Mouse (Mus musculus): ENCODE results near the gene Tns4. TPM values are rescaled to one million over a fixed set of nuclear protein-coding genes. Genes with fewer than 3 reads are reported as not detected.

Gene Tns4
- polyA plus RNA-seq, 1 experiment from 2014 or later: 1.0 TPM

DNA sequence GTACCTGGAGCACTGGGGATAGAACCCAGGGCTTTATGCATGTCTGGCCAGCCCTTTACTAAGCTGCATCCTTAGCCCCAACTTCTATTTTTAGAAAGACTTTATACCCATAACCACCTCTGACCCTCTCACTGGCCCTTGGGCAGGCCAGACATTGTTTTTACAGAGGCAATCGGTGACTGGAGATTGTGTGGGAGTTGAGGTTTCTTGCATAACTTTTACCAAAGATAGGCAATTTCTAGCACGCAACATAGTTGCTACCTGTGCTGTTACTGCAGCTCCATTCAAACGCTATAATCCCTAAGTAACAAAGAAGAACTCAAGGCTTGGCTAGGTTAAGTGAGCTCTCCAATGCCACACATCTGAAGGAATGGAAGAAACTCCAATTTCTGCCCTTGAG is 7.5 kb downstream of the Tns4 start:
- peak overlapping the region; percentile 77 for H3K27ac ChIP-seq (replicated peaks)
- WGBS: 63% methylated on average over 3 of the region's 3 CpGs
- H3K4me1 ChIP-seq: peaks cover 72% of the 10 kb centered on the region

DNA sequence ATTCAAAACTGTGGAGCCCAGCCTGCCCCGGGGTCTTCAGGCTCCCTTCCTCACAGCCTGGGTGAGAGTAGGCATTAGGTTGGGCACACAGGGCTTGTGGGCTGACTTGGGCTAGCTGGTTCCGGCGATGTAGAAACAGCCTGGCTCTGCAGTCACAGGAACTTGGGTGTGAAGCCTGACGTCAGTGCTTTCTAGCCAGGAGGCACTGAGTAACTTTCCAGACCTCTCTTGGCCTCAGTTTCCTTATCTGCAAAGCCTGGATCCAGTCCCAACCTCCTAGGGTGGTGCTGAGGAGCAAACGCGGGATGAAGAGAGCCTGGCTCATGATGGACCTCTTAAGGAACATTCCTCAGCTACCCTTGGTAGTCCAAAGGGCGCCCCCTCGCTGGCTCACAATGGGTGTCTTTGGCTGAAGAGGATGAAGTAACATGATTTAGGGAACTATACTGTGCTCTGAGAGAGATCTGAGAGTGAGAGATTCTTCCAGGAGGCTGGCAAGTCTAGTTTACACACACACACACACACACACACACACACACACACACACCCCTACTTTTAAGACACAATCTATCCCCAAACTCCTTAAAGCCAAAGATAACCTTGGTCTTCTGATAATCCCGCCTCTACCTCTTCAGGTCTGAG is 8.1 kb downstream of the Tns4 start:
- H3K9me3 ChIP-seq: no peaks in the 10 kb centered on the region
- no peaks in the 10 kb centered on the region for H3K27me3 ChIP-seq (replicated peaks; ENCODE audit: low read depth, poor library complexity, severe bottlenecking)
- H3K27ac ChIP-seq (replicated peaks): peak overlapping the region; percentile 77
- no peaks in the 10 kb centered on the region for H3K36me3 ChIP-seq (replicated peaks)
- DNase-seq (ENCODE audit: low spot score): no peak
- no peak overlapping the region for H3K4me3 ChIP-seq
- peaks cover 72% of the 10 kb centered on the region for H3K4me1 ChIP-seq
- 86% methylated on average over 9 of the region's 9 CpGs for WGBS

More for the DNA sequence above, 7.5 kb downstream of the Tns4 start:
- H3K27me3 ChIP-seq (replicated peaks; ENCODE audit: low read depth, poor library complexity, severe bottlenecking): no peaks in the 10 kb centered on the region
- no peak overlapping the region for H3K4me3 ChIP-seq
- DNase-seq (ENCODE audit: low spot score): no peak
- H3K36me3 ChIP-seq (replicated peaks): no peaks in the 10 kb centered on the region
- no peaks in the 10 kb centered on the region for H3K9me3 ChIP-seq

GRCm38 (mm10) chr11:99077869-99078268 is 11.2 kb downstream of the Tns4 start:
- WGBS: 77% methylated on average over 8 of the region's 8 CpGs
- peaks cover 85% of the 10 kb centered on the region for H3K4me1 ChIP-seq

GRCm38 (mm10) chr11:99076744-99077319 is 12.3 kb downstream of the Tns4 start:
- no peak overlapping the region; the same call in 1 of the 2 replicates for H3K27ac ChIP-seq (replicated peaks)
- no peaks in the 10 kb centered on the region for H3K36me3 ChIP-seq (replicated peaks)
- no peaks in the 10 kb centered on the region for H3K27me3 ChIP-seq (replicated peaks; ENCODE audit: low read depth, poor library complexity, severe bottlenecking)
- no peak for DNase-seq (ENCODE audit: low spot score)
- no peaks in the 10 kb centered on the region for H3K9me3 ChIP-seq
- WGBS: 76% methylated on average over 5 of the region's 5 CpGs
- peaks cover 86% of the 10 kb centered on the region for H3K4me1 ChIP-seq
- H3K4me3 ChIP-seq: no peak overlapping the region

More at GRCm38 (mm10) chr11:99077869-99078268, 11.2 kb downstream of the Tns4 start:
- Histone ChIP-seq H3K27me3 (replicated peaks; ENCODE audit: low read depth, poor library complexity, severe bottlenecking) (no peaks in the 10 kb centered on the region), H3K36me3 (replicated peaks) (no peaks in the 10 kb centered on the region), H3K4me3 (no peak overlapping the region), H3K9me3 (no peaks in the 10 kb centered on the region), H3K27ac (replicated peaks) (peak overlapping the region; percentile 73; the same call in 1 of the 2 replicates)
- no peak for DNase-seq (ENCODE audit: low spot score)

DNA sequence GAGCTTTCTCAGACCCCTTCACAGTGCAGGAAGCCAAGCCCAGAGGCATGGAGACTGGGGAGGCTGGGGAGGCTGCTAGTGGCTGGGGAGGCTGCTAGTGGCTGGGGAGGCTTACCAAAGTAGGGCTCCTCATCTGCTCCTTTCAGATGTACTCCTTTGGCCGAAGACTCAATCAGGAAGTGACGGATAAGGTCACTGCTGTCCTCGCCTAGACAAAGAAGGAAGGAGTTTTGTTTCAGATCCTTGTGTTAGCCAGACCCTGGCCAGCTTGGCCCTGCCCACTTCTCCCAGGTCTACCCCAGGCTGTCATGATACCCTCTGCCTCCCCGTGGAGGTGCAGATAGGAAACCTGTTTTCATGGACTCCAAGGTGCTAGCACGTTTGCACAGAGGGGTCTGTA is 15.3 kb downstream of the Tns4 start:
- 61% methylated on average over 5 of the region's 5 CpGs for WGBS
- H3K4me3 ChIP-seq: no peak overlapping the region
- H3K36me3 ChIP-seq (replicated peaks): no peaks in the 10 kb centered on the region
- no peak for DNase-seq (ENCODE audit: low spot score)
- H3K4me1 ChIP-seq: peaks cover 85% of the 10 kb centered on the region
- H3K27me3 ChIP-seq (replicated peaks; ENCODE audit: low read depth, poor library complexity, severe bottlenecking): no peaks in the 10 kb centered on the region
- H3K27ac ChIP-seq (replicated peaks): peak overlapping the region; percentile 91
- H3K9me3 ChIP-seq: no peaks in the 10 kb centered on the region

DNA sequence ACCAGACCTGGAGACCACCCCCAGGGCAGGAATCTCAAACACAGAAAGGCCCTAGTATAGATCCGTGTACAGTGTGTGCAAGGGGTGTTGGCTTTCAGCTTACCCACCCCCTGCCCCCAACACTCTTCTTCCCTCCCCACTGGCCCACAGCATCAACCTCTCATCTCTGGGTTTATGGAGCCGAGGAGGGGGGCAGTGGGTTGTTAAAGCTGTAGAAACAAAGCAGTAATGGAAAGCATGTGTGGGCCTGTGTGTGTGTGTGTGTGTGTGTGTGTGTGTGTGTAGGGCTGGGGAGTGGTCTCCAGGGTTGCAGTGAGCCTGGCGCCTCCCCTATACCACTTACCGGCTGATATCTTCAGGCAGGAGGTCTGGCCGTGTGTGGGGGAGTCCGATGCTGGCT is 17.2 kb downstream of the Tns4 start:
- peaks cover 78% of the 10 kb centered on the region for H3K4me1 ChIP-seq
- no peaks in the 10 kb centered on the region for H3K27me3 ChIP-seq (replicated peaks; ENCODE audit: low read depth, poor library complexity, severe bottlenecking)
- H3K27ac ChIP-seq (replicated peaks): peak overlapping the region; percentile 91
- no peaks in the 10 kb centered on the region for H3K9me3 ChIP-seq
- no peaks in the 10 kb centered on the region for H3K36me3 ChIP-seq (replicated peaks)
- peak overlapping the region; percentile 25; the same call in 1 of the 2 replicates for H3K4me3 ChIP-seq
- 12% methylated on average over 6 of the region's 6 CpGs for WGBS
- DNase-seq (ENCODE audit: low spot score): peak; percentile 92

DNA sequence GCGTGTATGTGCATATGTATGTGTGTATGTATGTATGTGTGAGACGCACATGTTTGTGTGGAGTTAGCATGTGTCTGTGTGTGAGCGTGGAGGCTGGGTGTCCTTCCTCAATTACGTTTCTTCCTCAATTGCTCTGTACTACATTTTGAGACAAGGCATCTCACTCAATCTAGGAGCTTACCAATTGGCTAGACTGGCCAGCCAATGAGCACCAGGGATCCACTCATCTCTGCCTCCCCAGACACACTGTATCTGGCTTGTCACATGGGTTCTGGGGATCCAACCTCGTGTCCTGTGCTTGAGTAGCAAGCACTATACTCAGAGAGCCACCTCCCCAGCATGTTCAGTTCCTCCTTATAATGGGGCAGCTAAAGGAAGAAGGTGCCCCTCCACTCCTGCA is 20.7 kb downstream of the Tns4 start:
- no peak overlapping the region for H3K4me3 ChIP-seq
- no peaks in the 10 kb centered on the region for H3K36me3 ChIP-seq (replicated peaks)
- WGBS: 82% methylated on average over 5 of the region's 5 CpGs
- peak overlapping the region; percentile 52 for H3K27ac ChIP-seq (replicated peaks)
- no peaks in the 10 kb centered on the region for H3K27me3 ChIP-seq (replicated peaks; ENCODE audit: low read depth, poor library complexity, severe bottlenecking)
- DNase-seq (ENCODE audit: low spot score): no peak
- H3K9me3 ChIP-seq: no peaks in the 10 kb centered on the region
- peaks cover 68% of the 10 kb centered on the region for H3K4me1 ChIP-seq

DNA sequence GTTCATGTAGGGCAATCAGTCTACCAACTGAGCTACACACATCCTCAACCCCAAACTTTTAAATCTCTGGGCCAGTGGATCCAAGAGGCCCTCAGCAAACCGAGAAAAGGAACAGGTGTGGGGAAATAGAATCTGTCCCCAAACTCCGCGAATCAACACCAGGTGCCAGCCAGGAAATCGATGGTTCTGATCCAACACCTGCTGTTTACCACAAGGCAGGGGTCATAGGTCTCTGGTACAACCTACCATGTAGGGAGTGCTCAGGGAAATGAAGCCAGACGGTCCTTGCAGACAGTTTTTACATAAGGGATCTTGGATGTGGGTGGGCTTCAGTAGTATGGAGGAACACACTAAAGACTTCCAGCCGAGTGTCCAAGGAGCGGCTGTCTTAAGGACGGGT is 21.5 kb downstream of the Tns4 start:
- Histone ChIP-seq H3K9me3 (no peaks in the 10 kb centered on the region), H3K27ac (replicated peaks) (0 out of 2 replicates have a peak overlapping the region, but pooled peaks have one; percentile 52), H3K36me3 (replicated peaks) (no peaks in the 10 kb centered on the region), H3K27me3 (replicated peaks; ENCODE audit: low read depth, poor library complexity, severe bottlenecking) (no peaks in the 10 kb centered on the region), H3K4me3 (no peak overlapping the region), H3K4me1 (peaks cover 68% of the 10 kb centered on the region)
- 85% methylated on average over 8 of the region's 8 CpGs for WGBS
- no peak for DNase-seq (ENCODE audit: low spot score)

- WGBS: 19% methylated on average over 2 of the region's 2 CpGs
- Histone ChIP-seq H3K27ac (replicated peaks) (peak overlapping the region; percentile 79), H3K36me3 (replicated peaks) (no peaks in the 10 kb centered on the region), H3K4me3 (0 out of 2 replicates have a peak overlapping the region, but pooled peaks have one; percentile 30), H3K27me3 (replicated peaks; ENCODE audit: low read depth, poor library complexity, severe bottlenecking) (no peaks in the 10 kb centered on the region), H3K9me3 (no peaks in the 10 kb centered on the region), H3K4me1 (peaks cover 65% of the 10 kb centered on the region)
- DNase-seq (ENCODE audit: low spot score): peak; percentile 83
These were observed 23.1 kb downstream of the Tns4 start for GRCm38 (mm10) chr11:99065979-99066378.

DNA sequence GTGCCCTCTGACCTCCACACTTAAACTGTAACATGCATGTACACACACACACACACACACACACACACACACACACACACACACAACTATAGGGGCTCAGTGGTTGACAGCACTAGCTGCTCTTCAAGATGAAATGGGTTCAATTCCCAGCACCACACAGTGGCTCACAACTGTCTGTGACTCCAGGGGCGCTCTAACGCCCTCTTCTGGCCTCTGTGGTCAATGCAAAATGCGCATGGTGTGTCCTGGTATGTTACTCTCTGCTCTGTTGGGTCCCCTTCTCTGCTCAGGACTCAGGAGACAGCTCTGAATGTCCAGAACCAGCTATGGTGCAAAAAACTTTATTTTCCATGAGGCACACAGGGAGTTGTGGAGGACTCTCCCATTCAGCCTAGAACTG is 23.8 kb downstream of the Tns4 start:
- Histone ChIP-seq H3K27ac (replicated peaks) (peak overlapping the region; percentile 79), H3K27me3 (replicated peaks; ENCODE audit: low read depth, poor library complexity, severe bottlenecking) (no peaks in the 10 kb centered on the region), H3K4me1 (peaks cover 65% of the 10 kb centered on the region), H3K9me3 (no peaks in the 10 kb centered on the region), H3K36me3 (replicated peaks) (no peaks in the 10 kb centered on the region), H3K4me3 (no peak overlapping the region)
- no peak for DNase-seq (ENCODE audit: low spot score)
- WGBS: 71% methylated on average over 3 of the region's 3 CpGs

DNA sequence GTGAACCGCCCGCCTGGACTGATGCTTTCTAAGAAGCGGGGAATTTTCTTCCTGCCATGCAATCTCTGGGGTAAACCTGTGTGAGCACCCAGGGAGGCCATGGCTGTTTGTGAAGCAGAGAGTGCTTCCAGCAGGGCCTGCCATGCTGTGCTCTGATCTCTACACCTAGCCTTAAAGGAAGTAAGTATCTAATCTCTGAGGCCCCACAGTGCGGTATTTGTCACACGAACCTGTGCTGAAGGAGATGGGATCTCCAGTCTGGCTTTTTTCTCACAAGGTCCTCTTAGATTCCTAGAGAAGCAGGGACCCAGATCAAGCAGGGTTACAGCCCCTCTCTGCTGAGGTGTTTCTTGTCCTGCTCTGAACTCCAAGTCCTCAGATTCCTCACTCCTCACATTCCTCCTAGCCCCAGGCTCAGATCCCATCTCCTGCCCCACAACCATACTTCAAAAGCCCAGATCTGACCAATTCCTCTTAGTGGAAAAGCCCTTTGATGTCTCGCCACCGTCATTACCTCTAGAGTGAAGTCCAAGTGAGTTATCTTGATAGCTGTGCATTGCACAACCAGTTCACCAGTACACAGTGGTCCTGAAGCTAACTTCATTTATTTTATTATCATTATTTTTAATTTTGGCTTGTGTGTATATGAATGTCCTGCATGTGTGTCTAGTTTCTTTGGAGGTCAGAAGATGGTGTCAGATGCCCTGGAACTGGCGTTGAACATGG is 25.5 kb downstream of the Tns4 start:
- H3K27ac ChIP-seq (replicated peaks): peak overlapping the region; percentile 75
- 37% methylated on average over 8 of the region's 8 CpGs for WGBS

DNA sequence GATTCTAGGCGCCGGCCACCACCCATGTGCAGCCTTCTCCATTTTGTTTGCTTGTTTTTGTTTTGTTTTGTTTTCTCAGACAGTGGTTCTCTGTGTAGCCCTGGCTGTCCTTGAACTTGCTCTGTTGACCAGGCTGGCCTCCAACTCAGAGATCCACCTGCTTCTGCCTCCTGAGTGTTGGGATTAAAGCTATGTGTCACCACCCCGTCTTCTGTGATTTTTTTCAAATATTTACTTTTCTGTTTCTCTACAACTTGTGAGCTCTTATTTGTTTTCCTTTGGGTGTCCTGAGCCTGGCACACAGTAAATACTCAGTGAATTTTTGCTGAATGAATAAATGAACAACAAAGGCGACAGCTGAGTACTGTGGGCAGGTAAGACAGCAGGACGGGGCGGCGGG is 26.4 kb downstream of the Tns4 start:
- peaks cover 59% of the 10 kb centered on the region for H3K4me1 ChIP-seq
- DNase-seq (ENCODE audit: low spot score): no peak
- no peak overlapping the region for H3K4me3 ChIP-seq
- H3K27me3 ChIP-seq (replicated peaks; ENCODE audit: low read depth, poor library complexity, severe bottlenecking): no peaks in the 10 kb centered on the region
- H3K27ac ChIP-seq (replicated peaks): peak overlapping the region; percentile 75
- 81% methylated on average over 7 of the region's 7 CpGs for WGBS
- peaks cover 9% of the 10 kb centered on the region; the same call in 1 of the 2 replicates for H3K9me3 ChIP-seq
- H3K36me3 ChIP-seq (replicated peaks): no peaks in the 10 kb centered on the region

More for the DNA sequence above, 25.5 kb downstream of the Tns4 start:
- no peak for DNase-seq (ENCODE audit: low spot score)
- Histone ChIP-seq H3K36me3 (replicated peaks) (no peaks in the 10 kb centered on the region), H3K27me3 (replicated peaks; ENCODE audit: low read depth, poor library complexity, severe bottlenecking) (no peaks in the 10 kb centered on the region), H3K4me1 (peaks cover 62% of the 10 kb centered on the region), H3K4me3 (no peak overlapping the region), H3K9me3 (peaks cover 9% of the 10 kb centered on the region; the same call in 1 of the 2 replicates)
